Mouse (Mus musculus): Measurements from ENCODE around the gene Nme9. TPM values are rescaled to one million over a fixed set of nuclear protein-coding genes. Genes with fewer than 3 reads are reported as not detected.

Nme9 gene
- total RNA-seq (2021): under 1 TPM in 1 of 2 experiments, not detected in 1; 0.50 TPM
- long read RNA-seq, experiment 1: 0 reads
- long read RNA-seq, experiment 2: 0 reads

DNA sequence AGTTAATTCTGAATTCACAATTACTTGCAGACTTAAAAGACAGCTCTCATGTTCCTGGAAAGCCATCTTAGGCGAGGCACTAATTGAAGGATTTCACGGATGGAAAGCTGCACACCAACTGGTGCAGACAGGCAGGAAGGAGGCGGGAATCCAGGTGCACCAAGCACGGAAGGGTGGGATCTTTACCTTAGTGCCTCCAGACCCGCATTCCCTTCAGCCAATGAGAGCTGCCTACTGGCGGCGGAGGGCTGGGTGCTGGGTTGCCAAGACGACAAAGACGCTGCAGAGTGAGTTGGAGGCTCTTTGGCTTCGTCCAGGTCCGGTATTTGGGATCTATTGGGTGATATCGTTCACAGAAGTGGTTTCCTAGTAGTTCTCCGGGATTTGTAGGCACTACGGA is at the start of gene Nme9:
Nme9 (plus strand) TSS at position 315 of the 400 bp plus-strand sequence.
- intact Hi-C loops (cut with DNase I): loop anchor here (10.0 kb wide), 1 partner anchor 214 kb away; no protein-coding TSS in a partner anchor
- DNase-seq: no peak

- DNase-seq: no peak
- intact Hi-C loops (cut with DNase I): no loop called here
Measured at GRCm38 (mm10) chr9:99409280-99409679, 42.0 kb upstream of the Nme9 start.

DNA sequence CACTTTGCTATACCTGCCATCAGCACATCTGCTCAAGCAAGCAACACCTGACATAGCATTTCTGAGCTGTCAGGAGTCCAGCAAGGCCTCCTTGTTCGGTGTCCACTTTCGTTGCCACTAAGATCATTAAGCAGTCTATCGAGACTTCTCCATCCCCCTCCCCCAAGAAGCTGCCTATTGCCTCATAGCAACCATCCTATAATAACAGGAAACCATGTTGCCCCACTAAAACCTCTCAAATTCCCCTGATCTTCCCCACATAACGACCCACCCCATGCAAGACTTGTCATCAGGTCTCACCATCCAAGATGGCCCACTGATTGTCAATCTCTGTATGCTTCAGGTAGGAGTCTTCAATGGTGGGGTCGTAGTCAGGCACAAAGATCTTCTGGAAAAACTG is 40.2 kb upstream of the Nme9 start:
- DNase-seq: no peak
- intact Hi-C loops (cut with DNase I): no loop called here

DNA sequence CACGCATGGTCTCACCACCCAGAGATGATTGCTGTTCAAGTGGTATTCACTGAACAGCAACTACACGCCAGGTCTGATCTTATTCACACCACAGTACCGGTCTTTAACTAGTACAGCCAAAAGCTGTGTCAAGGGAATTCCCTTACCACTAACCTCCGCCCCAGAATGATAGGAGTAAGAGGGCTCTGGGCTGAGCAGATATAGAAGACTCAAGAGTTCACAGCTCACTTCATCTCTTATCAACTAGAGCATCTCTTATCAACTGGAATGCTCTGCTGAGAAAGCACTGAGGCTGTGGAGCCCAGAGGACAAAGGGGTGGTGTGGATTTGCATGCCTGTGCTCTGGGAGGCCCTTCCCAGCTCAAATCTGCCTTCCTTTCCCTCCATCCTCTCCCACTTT is 39.5 kb upstream of the Nme9 start:
- no peak for DNase-seq
- intact Hi-C loops (cut with DNase I): no loop called here

- intact Hi-C loops (cut with DNase I): no loop called here
- DNase-seq: no peak
Measured at GRCm38 (mm10) chr9:99416809-99417208, 34.5 kb upstream of the Nme9 start.

GRCm38 (mm10) chr9:99417288-99417846 is 33.9 kb upstream of the Nme9 start:
- no peak for DNase-seq
- intact Hi-C loops (cut with DNase I): no loop called here

GRCm38 (mm10) chr9:99418377-99418776 is 32.9 kb upstream of the Nme9 start:
- intact Hi-C loops (cut with DNase I): no loop called here
- DNase-seq: no peak

DNA sequence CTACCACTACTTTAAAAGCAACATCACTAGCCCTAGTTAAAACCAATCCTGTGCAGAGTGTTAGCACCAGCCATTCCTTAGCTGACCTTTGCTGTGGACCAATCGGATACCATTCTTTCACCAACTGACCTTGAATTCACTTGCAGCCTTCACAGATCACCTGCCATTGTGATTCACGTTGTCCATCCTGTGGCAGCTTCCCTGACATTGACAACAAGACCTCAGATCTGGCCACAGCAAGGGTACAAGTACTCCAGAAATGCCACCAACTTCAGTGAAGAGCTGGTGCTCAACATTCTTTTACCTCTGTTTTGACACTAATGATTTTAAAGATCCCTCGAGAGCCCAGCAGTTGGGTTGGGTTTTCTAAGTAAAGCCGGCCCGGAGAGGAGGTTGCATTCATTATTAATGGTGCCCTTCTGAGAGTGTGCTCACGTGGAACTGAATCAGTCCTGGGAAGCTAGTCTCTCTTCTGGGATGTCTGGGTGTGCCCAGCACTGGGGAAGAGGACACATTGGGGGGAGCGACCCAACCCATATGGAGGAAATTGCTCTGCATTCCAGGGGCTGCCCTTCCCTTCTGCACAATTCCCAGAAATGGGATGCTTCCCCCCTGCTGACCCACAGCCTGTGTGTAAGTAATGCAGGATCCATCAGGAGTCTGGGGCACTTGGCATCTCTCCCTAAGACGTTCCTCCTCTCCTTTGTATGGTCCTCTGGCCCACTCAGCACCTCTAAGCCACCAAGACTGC is 31.1 kb upstream of the Nme9 start:
- DNase-seq: no peak
- intact Hi-C loops (cut with DNase I): no loop called here

DNA sequence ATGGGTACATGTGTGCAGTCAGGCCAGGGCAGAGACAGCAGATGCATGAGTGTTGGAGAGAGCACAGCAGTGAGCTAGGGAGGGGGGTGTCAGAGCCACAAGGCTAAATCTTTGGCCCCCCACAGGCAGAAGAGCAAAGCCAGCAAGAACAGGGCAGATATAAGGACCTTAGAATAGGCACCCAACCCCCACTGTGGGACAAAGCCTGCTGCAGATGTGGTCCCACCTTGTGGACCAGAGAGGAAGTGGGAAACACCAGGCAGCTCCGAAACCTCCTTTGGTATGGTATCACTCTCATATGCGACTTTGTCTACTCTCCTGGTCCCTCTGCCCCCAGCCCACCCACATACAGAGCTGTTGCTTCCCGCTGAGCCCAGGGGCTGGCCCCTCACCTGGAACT is 29.4 kb upstream of the Nme9 start:
- DNase-seq: no peak
- intact Hi-C loops (cut with DNase I): no loop called here

DNA sequence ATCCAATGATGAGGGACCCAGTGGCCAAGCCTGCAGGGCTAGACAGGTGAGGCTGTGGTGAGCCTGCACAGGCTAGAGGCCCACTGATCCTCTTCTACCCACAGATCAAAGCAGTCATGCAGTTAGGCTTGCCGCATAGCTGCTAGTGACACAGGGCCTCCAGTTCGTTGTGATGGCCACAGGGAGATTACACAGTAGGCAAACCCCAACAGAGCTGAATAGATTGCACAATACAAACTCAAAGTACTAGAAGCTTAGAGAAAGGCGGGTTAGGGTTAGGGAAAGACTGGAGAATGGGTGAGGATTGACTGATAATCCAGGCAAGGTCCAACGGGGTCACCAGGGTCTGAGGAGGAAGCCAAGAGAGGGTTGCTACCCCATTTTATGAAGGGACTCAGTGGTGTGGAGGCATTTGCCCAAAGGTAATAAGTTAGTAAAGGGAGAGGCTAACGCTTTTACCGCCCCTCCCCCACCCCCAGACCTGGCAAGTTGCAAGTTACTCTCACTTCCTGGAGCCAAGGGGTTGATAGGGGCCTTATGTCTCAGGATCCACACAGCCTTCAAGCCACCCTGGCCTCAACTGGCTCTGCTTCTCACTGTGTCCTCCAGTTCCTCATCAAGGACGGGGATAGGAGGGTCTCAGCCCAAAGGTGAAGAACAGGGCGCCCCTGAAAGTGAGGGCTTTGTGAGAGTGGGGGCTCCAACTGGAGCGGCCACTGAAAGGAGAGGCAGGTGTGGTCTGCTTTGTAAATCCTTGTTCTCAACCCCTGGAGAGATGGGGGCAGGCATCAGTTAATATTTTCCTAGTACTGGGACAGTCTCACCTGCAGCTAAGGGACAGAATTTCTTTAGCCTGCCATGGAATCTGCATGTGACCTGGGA is 27.3 kb upstream of the Nme9 start:
- DNase-seq: no peak
- intact Hi-C loops (cut with DNase I): no loop called here

DNA sequence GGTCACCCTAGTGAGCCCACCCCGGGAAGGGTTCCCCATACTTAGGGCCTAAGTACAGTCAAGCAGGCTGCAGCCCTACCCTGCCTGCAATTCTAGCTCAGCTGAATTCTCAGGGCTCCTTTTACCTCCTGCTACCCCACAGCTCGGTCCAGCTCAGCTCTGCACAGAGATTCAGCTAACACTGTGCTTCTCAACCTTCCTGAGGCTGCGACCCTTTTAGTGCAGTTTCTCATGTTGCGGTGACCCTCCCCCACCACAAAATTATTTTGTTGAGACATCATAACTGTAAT is 26.8 kb upstream of the Nme9 start:
- DNase-seq: no peak
- intact Hi-C loops (cut with DNase I): no loop called here

DNA sequence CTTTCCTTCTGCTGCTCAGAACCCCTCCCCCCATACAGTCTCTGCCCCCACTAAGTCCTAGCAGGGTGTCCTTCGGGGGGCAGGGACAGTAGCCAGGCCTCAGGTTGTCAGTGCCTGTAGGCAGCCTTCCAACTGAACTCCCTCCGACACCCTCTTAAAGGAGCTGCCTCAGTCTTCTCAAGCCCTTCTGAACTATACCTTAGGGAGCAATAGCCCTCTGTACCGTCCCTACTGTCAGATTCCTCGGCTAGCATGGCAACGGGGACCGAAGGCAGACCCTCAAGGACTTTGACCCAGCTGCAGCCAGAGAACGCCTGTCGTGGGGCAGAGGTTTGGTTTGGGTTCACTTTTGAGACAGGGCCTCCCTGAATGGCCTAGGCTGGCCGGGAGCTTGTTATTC is 26.0 kb upstream of the Nme9 start:
- intact Hi-C loops (cut with DNase I): no loop called here
- DNase-seq: no peak

DNA sequence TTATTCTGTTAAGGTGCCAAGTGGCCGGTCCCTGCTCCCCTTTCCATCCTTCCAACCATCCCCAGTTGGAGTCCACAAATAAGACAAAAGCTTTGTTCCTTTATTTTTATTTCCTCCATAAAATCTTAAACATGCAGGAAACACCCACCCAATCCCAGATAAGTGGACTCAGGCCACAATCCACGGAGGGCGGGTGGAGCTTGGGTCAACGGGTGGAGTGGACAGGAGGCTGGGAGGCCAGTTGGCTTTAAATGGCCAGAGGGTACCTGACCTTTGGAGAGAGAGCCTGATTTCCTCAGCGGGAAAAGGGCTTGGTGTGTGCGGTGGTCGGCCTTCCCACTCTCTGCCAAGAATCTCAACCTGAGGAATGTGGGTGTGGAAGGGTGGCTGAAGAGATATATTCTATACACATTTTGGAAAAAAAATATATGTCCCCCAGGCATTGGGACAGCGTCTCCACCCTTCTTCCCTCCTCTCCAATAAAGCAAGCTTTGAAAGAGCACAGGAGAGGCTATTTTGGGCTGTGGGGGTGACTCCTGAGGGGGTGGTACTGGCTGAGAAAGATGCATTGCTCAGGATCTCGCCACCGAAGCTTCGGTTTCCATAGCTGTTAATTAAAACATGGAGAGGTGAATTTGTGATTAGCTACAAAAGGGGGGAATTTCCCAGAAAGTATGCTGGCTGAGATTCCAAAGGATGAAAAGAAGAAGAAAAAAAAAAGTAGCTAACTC is 22.5 kb upstream of the Nme9 start:
- intact Hi-C loops (cut with DNase I): no loop called here
- DNase-seq: no peak

- intact Hi-C loops (cut with DNase I): no loop called here
Measured at GRCm38 (mm10) chr9:99429845-99430244, 21.4 kb upstream of the Nme9 start.

DNA sequence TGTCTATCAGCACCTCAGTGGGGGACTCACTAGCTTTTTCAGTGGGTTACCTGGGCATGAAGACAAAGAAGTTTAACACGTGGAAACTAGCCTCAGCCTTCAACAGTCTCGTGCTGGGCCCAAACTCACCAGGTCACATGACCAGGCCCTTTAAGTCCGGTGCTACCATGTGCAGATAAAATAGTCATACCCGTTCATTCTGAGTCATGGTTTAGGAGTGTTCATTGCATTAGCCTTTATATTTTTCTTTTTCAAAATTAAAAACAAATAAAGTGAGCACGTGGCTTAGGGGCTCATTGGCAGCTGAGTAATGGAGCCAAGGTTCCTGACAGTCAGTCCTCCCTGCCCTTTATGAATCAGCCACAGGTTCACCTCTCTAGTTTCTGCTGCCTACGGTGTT is 20.5 kb upstream of the Nme9 start:
- intact Hi-C loops (cut with DNase I): no loop called here
- DNase-seq: no peak

More at GRCm38 (mm10) chr9:99429845-99430244, 21.4 kb upstream of the Nme9 start:
- DNase-seq: no peak

- intact Hi-C loops (cut with DNase I): no loop called here
- no peak for DNase-seq
Measured at GRCm38 (mm10) chr9:99431346-99431745, 19.9 kb upstream of the Nme9 start.

- intact Hi-C loops (cut with DNase I): no loop called here
Measured at GRCm38 (mm10) chr9:99431963-99432362, 19.3 kb upstream of the Nme9 start.

DNA sequence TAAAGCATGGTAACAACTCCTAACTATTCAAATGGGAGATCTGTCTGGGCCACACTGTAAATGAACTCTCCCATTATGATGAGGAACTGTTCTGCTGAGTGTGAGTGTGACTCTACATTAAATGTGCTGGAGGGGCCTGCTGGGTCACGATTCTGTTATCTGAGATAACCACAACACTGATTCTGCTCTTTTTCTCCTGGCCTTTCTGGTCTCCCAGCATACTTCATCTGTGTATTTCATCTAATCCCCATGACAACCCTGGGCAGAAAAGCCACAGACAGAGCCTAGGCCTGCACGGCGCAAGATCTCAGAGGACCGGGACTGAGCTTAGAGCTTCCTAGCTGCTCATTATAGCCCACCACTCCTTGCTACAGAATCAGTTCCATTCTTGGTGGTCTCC is 18.8 kb upstream of the Nme9 start:
- intact Hi-C loops (cut with DNase I): no loop called here

More at GRCm38 (mm10) chr9:99431963-99432362, 19.3 kb upstream of the Nme9 start:
- no peak for DNase-seq

DNA sequence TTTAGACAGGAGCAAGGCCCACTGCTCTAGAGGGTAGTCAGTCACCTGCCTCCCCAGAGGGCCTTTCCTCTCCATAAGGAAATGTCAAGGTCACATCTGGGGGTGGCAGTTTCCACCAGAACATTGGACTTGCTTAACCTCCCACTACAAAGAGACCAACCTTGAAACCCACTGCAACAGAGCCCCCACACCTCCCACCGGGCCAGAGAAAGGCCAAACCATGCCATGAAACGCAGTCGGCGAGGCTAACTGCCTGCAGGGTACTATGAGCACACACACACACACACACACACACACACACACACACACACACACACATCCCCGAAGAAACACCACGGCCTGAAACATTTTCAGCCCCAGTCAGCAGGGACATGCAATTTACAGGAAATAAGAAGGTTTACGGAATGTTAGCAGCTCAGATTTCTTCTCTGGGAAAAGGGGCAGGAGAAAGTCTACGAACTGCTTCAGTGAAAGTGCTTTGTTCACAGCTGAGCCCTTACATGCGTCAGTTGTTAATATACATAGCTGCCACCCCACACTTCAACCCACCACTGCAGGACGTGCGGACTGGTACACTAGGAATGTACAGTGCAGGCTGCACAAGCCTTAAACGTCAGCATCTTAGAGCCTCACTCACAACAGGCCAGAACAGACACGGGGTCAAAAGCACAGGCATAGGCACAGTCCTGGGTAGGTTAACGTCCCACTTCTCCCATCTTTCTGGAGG is 16.2 kb upstream of the Nme9 start:
- no peak for DNase-seq
- intact Hi-C loops (cut with DNase I): loop anchor here (5.0 kb wide), 2 partner anchors 58 to 193 kb away; partner anchors contain the start of gene Cep70

More for the DNA sequence above, 18.8 kb upstream of the Nme9 start:
- no peak for DNase-seq

DNA sequence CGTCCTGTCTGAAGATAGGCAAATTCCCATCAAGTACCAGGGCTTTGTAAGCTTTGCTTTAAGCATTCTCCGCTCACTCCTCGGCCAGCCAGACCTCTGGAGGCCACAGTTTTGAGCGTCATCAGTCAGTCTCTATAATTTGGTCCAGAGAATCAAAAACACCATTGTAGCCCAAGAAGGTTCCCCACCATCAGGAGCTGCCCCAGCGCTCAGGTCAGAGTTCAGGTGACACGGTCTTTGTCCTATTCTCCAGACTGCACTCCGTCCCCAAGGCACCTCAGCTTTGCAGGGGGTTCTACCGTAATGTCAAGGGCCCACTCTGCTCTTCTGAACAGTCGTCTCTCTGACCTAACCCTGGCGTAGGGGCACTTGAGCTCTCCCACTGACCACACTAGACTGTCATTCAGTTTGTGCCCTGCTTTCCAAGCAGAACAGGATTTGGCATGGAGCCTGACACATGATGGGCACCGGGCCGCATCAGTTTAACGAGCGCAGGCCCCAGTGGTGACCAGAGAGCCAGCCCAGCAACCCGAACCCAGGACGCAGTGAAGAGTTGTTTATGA is 15.6 kb upstream of the Nme9 start:
- intact Hi-C loops (cut with DNase I): loop anchor here (5.0 kb wide), 2 partner anchors 58 to 193 kb away; partner anchors contain the start of gene Cep70

More for the DNA sequence above, 15.6 kb upstream of the Nme9 start:
- peak; percentile 36 to 51 for DNase-seq

Data from heart, postnatal 14 days (tissue).